Mouse (Mus musculus) midbrain, embryonic 10.5 days (tissue): ENCODE measurements at regions not wholly inside any gene's neighbourhood (a gene's known extent, or its start where the extent isn't known, plus 50 kb on each side); places are given as distances from the start of the nearest gene placed in this dataset.
A peak's percentile ranks its signal among the peaks of the same experiment; 100 is the strongest.

ENCODE experiments used
- DNase-seq: peaks from one replicate; pipeline ENCODE4 v3.0.0-alpha.2; 2017; ENCODE audit warnings: low spot score
- H3K27ac ChIP-seq: fragments of 300-500 bp; sonication (generic); replicated peaks from 2 replicates; pipeline ENCODE4 v1.5.1; 2016; ENCODE audit warnings: mild to moderate bottlenecking
- H3K27me3 ChIP-seq: fragments of 300-500 bp; sonication (generic); 2 replicates; pipeline ENCODE4 v1.6.1; 2016; ENCODE audit warnings: low read depth, mild to moderate bottlenecking; ENCODE audit not compliant: poor library complexity, severe bottlenecking
- H3K36me3 ChIP-seq: fragments of 300-500 bp; sonication (generic); 2 replicates; pipeline ENCODE4 v1.6.1; 2016; ENCODE audit warnings: mild to moderate bottlenecking, moderate library complexity
- H3K4me1 ChIP-seq: fragments of 300-500 bp; sonication (generic); 2 replicates; pipeline ENCODE4 v1.6.1; 2016
- H3K4me3 ChIP-seq: fragments of 300-500 bp; sonication (generic); 2 replicates; pipeline ENCODE4 v1.5.1; 2016; ENCODE audit warnings: mild to moderate bottlenecking, moderate library complexity
- H3K9me3 ChIP-seq: fragments of 300-500 bp; sonication (generic); replicated peaks from 2 replicates; pipeline ENCODE4 v1.6.1; 2016; ENCODE audit warnings: mild to moderate bottlenecking
- WGBS: fragments of 180-500 bp; shearing (Covaris S2); methylation state at CpG from one replicate; pipeline ENCODE4 v1.1.7; 2016; 5-methylcytosine and 5-hydroxymethylcytosine counted together

GRCm38 (mm10) chr2:38420498-38420897, 81.4 kb downstream of the Lhx2 start:
- DNase-seq = no peak
- H3K9me3 ChIP-seq = no peaks in the 10 kb centered on the region
- peaks cover 44% of the 10 kb centered on the region for H3K4me1 ChIP-seq
- H3K27me3 ChIP-seq = peaks cover 47% of the 10 kb centered on the region
- H3K27ac ChIP-seq = no peak overlapping the region
- H3K36me3 ChIP-seq = no peaks in the 10 kb centered on the region
- H3K4me3 ChIP-seq = no peak overlapping the region
- 54% methylated on average over 3 of the region's 3 CpGs for WGBS

DNA sequence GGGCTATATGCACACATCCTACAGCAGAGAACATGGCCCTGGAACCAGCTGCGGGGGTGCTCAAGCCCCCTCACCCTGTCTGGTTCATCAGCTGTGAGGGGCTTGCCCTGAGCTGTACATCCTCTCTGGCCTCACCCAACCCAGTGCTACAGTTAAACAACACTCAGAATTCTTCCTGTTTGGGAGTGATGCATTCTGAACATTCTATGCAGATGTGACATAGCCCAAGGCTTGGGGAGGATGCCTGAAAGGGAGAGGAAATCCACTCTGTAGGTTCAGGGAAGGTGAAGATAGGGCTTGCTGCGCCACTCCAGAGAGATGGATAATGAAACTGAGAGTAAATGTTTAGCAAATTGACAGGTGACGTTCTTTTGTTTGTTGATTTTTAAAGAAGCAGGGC, 83.3 kb downstream of the Lhx2 start:
- Histone ChIP-seq H3K4me1 (peaks cover 57% of the 10 kb centered on the region), H3K27me3 (peaks cover 50% of the 10 kb centered on the region), H3K4me3 (no peak overlapping the region), H3K27ac (peak overlapping the region; percentile 50), H3K36me3 (no peaks in the 10 kb centered on the region), H3K9me3 (no peaks in the 10 kb centered on the region)
- no peak for DNase-seq
- WGBS = 89% methylated on average over 3 of the region's 3 CpGs

- Histone ChIP-seq H3K36me3 (no peaks in the 10 kb centered on the region), H3K4me3 (peak overlapping the region; percentile 46), H3K27me3 (peaks cover 57% of the 10 kb centered on the region), H3K9me3 (no peaks in the 10 kb centered on the region), H3K27ac (peak overlapping the region; percentile 95), H3K4me1 (peaks cover 57% of the 10 kb centered on the region)
- WGBS = 14% methylated on average over 7 of the region's 7 CpGs
- DNase-seq = no peak
Measured at GRCm38 (mm10) chr2:38423886-38424277, 84.8 kb downstream of the Lhx2 start.

DNA sequence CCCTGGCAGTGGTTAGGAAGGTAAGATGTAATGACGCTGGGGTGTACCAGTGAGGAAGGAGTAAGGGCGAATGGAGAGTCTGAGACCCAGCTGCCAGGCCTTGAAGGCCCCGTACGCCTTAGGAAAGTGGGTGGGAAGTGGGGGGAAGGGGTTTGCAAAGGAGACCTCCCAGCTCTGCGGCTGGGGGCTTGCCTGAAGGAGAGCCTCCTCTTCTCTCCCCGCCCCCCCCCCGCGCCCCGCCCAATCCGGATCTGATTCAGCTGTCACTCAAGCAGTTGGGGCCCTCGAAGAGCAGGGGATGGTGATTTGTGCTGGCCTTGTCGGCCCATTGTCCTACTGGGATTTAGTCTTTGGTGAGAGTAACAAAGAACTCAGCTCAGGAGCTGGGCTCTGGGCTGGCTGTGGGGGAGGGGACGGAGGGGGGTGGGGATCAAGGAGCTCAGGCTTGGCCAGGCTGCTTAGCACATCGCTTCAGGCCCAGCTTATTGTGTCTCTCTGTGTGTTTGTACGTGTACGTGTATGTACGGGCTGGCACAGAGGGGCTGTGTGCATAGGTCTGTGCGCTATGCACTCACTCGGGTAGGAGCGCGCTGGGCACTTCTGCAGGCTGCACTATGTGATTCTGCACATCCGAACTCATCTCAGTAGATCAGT, 85.3 kb downstream of the Lhx2 start:
- 1% methylated on average over 21 of the region's 22 CpGs for WGBS
- H3K4me1 ChIP-seq = peaks cover 57% of the 10 kb centered on the region
- H3K27me3 ChIP-seq = peaks cover 61% of the 10 kb centered on the region

GRCm38 (mm10) chr2:38424976-38425375, 85.9 kb downstream of the Lhx2 start:
- peak overlapping the region; percentile 46 for H3K4me3 ChIP-seq
- H3K4me1 ChIP-seq = peaks cover 57% of the 10 kb centered on the region
- WGBS = 15% methylated on average over 9 of the region's 9 CpGs

More for the DNA sequence above, 85.3 kb downstream of the Lhx2 start:
- Histone ChIP-seq H3K36me3 (no peaks in the 10 kb centered on the region), H3K9me3 (no peaks in the 10 kb centered on the region), H3K4me3 (peak overlapping the region; percentile 46), H3K27ac (peak overlapping the region; percentile 95)
- peak; percentile 93 for DNase-seq

DNA sequence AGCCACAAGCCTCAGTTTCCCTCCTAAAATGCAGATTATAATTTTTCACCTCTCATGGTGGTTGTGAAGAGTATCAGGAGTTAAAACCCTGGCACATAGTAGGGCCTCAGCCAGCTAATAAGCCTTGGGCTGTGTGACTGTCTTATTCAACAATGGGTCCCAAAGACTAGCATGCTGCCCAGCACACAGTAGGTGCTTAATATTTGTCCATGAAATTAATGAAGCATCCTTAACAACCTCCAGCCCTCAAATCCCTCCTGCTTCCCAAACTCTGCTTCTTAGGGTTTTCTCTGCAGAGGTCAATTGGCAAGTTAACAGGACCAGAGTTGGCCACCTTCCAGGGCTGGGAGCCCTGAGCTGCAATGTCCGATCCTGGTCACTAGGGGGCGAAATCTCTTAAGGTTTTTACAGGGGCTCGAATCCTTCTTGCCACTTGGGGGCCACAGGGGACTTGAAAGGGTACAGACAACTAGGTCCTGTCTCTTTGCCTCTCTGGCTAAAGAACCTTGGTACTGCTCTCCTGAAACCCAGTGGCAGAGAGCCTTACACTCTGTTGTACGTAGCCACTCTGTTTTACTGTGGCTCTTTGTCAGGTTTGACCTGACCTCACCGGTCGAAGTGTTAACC, 81.6 kb upstream of the Nek6 start:
- H3K27ac ChIP-seq = no peak overlapping the region
- H3K4me1 ChIP-seq = peaks cover 19% of the 10 kb centered on the region
- peak; percentile 79 for DNase-seq
- H3K4me3 ChIP-seq = no peak overlapping the region
- H3K9me3 ChIP-seq = no peaks in the 10 kb centered on the region
- peaks cover 32% of the 10 kb centered on the region for H3K27me3 ChIP-seq
- no peaks in the 10 kb centered on the region for H3K36me3 ChIP-seq
- 38% methylated on average over 6 of the region's 6 CpGs for WGBS

More at GRCm38 (mm10) chr2:38424976-38425375, 85.9 kb downstream of the Lhx2 start:
- Histone ChIP-seq H3K9me3 (no peaks in the 10 kb centered on the region), H3K36me3 (no peaks in the 10 kb centered on the region), H3K27ac (peak overlapping the region; percentile 95), H3K27me3 (peaks cover 62% of the 10 kb centered on the region)
- no peak for DNase-seq

GRCm38 (mm10) chr2:38431546-38431945, 79.9 kb upstream of the Nek6 start:
- Histone ChIP-seq H3K27ac (0 out of 2 replicates have a peak overlapping the region, but pooled peaks have one; percentile 28), H3K9me3 (no peaks in the 10 kb centered on the region), H3K27me3 (peaks cover 28% of the 10 kb centered on the region), H3K4me3 (no peak overlapping the region), H3K36me3 (no peaks in the 10 kb centered on the region), H3K4me1 (peaks cover 3% of the 10 kb centered on the region; the same call in 1 of the 2 replicates)
- DNase-seq = no peak
- WGBS = 73% methylated on average over 5 of the region's 5 CpGs

GRCm38 (mm10) chr2:38433736-38434135, 77.7 kb upstream of the Nek6 start:
- H3K4me3 ChIP-seq = no peak overlapping the region
- H3K4me1 ChIP-seq = no peaks in the 10 kb centered on the region
- DNase-seq = no peak
- H3K27ac ChIP-seq = no peak overlapping the region
- peaks cover 16% of the 10 kb centered on the region for H3K27me3 ChIP-seq
- WGBS = 18% methylated on average over 3 of the region's 3 CpGs
- no peaks in the 10 kb centered on the region for H3K9me3 ChIP-seq
- H3K36me3 ChIP-seq = no peaks in the 10 kb centered on the region

- Histone ChIP-seq H3K9me3 (no peaks in the 10 kb centered on the region), H3K4me3 (no peak overlapping the region), H3K27ac (no peak overlapping the region), H3K36me3 (no peaks in the 10 kb centered on the region), H3K4me1 (peaks cover 7% of the 10 kb centered on the region; the same call in 1 of the 2 replicates), H3K27me3 (0 out of 2 replicates have a peak, but pooled peaks cover 5% of the 10 kb centered on the region)
- DNase-seq = no peak
- 82% methylated on average over 4 of the region's 4 CpGs for WGBS
Measured at GRCm38 (mm10) chr2:38436701-38437100, 74.7 kb upstream of the Nek6 start.

DNA sequence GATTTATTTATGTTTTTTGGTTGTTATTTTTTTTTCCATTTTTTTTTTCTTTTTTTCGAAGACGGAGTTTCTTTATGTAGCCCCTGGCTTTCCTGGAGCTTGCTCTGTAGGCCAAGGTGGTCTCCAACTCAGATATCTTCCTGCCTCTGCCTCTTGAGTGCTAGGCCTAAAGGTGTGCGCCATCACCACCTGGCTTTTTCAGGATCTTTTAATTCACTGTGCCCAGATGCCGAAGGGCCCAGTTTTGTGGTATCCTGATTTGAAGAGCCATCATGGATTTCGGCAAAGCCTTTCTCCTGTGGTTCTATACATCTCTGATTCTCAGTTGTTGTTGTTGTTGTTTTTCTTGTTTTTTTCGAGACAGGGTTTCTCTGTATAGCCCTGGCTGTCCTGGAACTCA, 72.3 kb upstream of the Nek6 start:
- no peaks in the 10 kb centered on the region for H3K9me3 ChIP-seq
- 94% methylated on average over 6 of the region's 6 CpGs for WGBS
- H3K4me1 ChIP-seq = peaks cover 7% of the 10 kb centered on the region; the same call in 1 of the 2 replicates
- no peaks in the 10 kb centered on the region for H3K36me3 ChIP-seq
- H3K4me3 ChIP-seq = no peak overlapping the region
- 0 out of 2 replicates have a peak, but pooled peaks cover 4% of the 10 kb centered on the region for H3K27me3 ChIP-seq
- H3K27ac ChIP-seq = no peak overlapping the region
- no peak for DNase-seq

- Histone ChIP-seq H3K4me1 (peaks cover 7% of the 10 kb centered on the region; the same call in 1 of the 2 replicates), H3K9me3 (no peaks in the 10 kb centered on the region), H3K36me3 (no peaks in the 10 kb centered on the region), H3K27ac (no peak overlapping the region), H3K27me3 (no peaks in the 10 kb centered on the region), H3K4me3 (no peak overlapping the region)
- 76% methylated on average over 5 of the region's 5 CpGs for WGBS
- DNase-seq = no peak
Measured at GRCm38 (mm10) chr2:38439973-38440372, 71.5 kb upstream of the Nek6 start.

DNA sequence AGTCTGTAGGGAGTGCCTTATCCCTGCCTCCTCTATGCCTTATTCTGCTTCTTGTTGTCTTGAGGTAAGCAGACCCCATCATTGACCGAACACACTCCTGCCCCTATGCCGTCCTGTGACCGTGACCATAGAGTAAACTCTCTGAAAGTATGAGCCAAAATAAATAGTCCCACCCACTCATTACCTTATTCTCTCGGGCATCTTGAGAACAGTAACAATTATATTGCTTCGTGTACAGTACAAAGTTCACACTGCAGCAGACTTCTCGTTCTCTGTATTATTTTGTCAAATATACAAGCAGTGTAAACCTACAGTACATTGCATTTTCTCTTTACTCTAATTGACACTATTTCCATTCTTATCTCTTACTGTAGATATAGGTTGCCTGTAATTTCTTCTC, 62.4 kb upstream of the Nek6 start:
- Histone ChIP-seq H3K27ac (no peak overlapping the region), H3K9me3 (no peaks in the 10 kb centered on the region), H3K27me3 (no peaks in the 10 kb centered on the region), H3K4me3 (no peak overlapping the region), H3K4me1 (peaks cover 3% of the 10 kb centered on the region), H3K36me3 (no peaks in the 10 kb centered on the region)
- WGBS = 92% methylated on average over 6 of the region's 6 CpGs
- DNase-seq = no peak

DNA sequence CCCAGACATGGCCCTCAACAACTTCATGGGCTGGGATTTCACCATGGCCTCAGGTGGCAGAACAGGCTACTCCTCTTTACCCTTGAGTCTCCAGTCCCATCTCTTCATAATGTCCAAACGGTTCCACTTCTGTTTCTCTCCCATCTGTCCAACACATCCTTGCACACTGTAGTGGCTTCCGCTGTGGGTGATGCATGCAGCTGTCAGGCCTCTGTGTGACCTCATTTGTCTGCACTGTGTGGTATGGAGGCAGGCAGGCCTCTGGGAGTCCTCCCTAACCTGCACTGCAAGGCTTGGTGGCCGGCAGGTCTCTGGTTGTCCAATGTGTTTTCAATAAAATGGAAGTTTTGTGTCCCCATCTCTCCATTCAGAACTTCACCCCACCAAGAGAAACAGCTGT, 54.9 kb upstream of the Nek6 start:
- DNase-seq = no peak
- H3K27ac ChIP-seq = no peak overlapping the region
- peaks cover 6% of the 10 kb centered on the region for H3K4me1 ChIP-seq
- H3K36me3 ChIP-seq = no peaks in the 10 kb centered on the region
- no peak overlapping the region for H3K4me3 ChIP-seq
- 92% methylated on average over 3 of the region's 3 CpGs for WGBS
- no peaks in the 10 kb centered on the region for H3K27me3 ChIP-seq
- no peaks in the 10 kb centered on the region for H3K9me3 ChIP-seq
